Mouse (Mus musculus): ENCODE measurements around the gene Odam. TPM values are rescaled to one million over a fixed set of nuclear protein-coding genes. Genes with fewer than 3 reads are reported as not detected.

Gene Odam
- total RNA-seq (2021): not detected
- long read RNA-seq, experiment 1: 0 reads
- long read RNA-seq, experiment 2: 0 reads

- no peak for DNase-seq (ENCODE audit: low spot score)
These were observed at the start of gene Odam for GRCm38 (mm10) chr5:87884729-87885128. Gene Odam (plus strand): TSS chr5:87885029.

DNA sequence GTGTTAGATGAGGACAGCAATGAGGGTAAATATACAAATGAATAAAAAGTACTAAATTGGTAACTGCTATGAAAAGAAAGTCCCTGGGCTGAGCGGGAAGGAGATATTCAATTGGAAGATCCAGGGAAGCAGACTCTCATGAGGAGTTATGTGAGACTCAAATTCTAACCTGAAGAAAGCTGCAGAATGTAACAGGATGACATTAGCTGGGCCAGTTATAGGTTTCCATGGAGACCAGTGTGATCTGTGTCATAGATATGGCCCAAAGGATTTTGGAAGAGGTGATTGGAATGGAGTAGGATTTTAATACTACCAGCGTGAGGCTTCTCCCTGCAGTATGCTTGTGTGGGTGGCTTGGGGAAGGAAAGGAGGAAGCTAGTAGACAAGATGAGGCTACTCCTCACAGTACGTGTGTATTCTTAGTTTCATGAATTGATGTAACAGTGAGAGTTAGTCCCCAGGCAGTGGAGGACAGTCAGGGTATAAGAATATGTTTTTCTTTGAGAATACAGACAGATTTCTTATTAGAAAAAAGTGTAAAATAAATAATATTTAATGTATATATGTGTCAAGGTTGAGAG is 29.6 kb upstream of the Odam start:
- DNase-seq (ENCODE audit: low spot score): no peak

DNA sequence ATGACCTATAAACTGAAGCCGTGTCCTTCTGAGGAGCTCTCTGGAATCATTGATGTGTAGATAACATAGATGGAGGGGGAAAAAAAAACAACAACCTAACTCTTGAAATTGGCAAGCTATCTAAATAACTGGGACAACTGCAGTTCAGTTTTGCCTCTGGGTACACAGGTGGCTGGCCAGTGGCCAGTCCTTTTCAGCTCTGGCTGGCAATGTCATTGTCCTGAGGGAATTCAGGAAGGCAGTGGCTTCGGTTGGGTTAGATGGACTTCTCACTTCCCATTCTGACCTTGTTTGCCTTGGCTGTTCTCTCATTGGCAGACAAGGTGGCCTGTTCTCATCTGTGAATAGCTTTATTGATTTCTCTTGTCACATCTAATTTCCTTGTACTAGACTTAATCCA is 14.7 kb upstream of the Odam start:
- DNase-seq (ENCODE audit: low spot score): no peak

DNA sequence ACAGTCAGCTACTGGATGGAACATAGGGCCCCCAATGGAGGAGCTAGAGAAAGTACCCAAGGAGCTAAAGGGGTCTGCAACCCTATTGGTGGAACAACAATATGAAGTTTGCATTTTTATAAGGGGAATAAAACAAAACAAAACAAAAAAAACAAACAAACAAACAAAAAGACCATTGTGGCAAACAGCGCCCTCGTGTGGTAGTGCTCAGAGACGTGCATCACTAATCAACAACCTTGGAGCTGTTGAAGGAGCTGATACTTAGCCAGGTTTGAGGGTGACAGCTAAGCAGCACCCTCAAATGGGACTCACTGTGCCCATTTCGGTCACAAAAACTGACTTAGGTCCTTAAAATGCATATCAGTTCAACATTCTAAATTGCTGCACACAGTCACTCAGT is 13.4 kb upstream of the Odam start:
- no peak for DNase-seq (ENCODE audit: low spot score)

- DNase-seq (ENCODE audit: low spot score): no peak
These were observed 40.5 kb downstream of the Odam start, which contains the start of gene Csn3 for GRCm38 (mm10) chr5:87925372-87925771. Gene Csn3 (plus strand): TSS chr5:87925579.

DNA sequence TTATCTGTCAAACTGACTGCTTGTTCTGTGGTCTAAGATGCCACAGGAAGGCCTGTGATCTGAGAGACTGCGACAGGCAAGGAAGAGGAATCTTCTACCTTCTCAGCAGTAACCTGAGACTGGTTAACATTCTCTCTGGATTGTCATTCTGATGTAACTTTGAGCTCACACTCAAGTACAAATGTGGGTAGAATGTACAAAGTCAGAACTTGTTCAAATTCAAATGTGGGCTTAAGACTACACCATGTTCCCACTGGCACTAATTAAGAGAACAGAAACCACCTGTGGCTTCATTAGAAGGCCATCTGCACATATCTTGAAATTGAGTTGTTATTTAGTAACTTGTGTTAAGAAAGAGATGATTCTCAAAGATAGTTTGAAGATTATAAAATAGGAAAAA is 46.8 kb downstream of the Odam start:
- DNase-seq (ENCODE audit: low spot score): no peak

- DNase-seq (ENCODE audit: low spot score): no peak
These were observed 55.9 kb downstream of the Odam start for GRCm38 (mm10) chr5:87940752-87941151.

DNA sequence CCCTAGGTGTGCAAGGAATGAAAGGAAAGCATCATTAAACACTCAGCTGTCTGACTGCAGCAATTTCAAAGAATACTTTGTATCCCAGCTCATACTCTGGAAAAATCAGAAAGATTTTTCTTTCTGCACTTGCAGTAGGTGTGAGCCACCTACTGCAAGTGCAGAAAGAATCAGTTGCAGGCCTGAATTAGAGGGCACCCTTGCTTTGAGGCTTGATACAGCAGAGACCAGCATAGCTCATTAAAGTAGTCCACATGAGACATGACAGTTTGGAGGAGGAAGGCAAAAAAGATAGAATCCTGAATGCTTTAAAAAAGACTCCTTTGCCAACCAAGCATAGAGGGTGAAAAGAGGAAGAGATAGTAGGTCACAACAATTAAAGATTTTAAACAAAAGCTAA is 57.7 kb downstream of the Odam start:
- DNase-seq (ENCODE audit: low spot score): no peak

Other genes starting within 250 kb of the Odam start
- not detected for gene Csn1s1, start 218.8 kb upstream of the Odam start, total RNA-seq (2021)
- gene Csn2, start 185.4 kb upstream of the Odam start, total RNA-seq (2021): not detected
- gene Csn1s2a, start 110.5 kb upstream of the Odam start, total RNA-seq (2021): not detected
- not detected for gene Csn1s2b, start 76.9 kb upstream of the Odam start, total RNA-seq (2021)
- gene Prr27, start 59.3 kb upstream of the Odam start, total RNA-seq (2021): not detected
- not detected for gene Csn3, start 40.5 kb downstream of the Odam start, total RNA-seq (2021)
- not detected for gene 2310003L06Rik, start 84.4 kb downstream of the Odam start, total RNA-seq (2021)
- gene Gm28434, start 84.5 kb downstream of the Odam start, total RNA-seq (2021): not detected
- gene Cabs1, start 94.4 kb downstream of the Odam start, total RNA-seq (2021): not detected
- gene Smr3a, start 117.5 kb downstream of the Odam start, total RNA-seq (2021): not detected
- gene Smr2, start 201.5 kb downstream of the Odam start, total RNA-seq (2021): not detected
- not detected for gene Gm11116, start 226.5 kb downstream of the Odam start, total RNA-seq (2021)